9 mouse cellular contexts compared by ENCODE assay signal in genomic region chr10:70165877-70166276, GRCm38 (mm10). TPM values are rescaled to one million over a fixed set of nuclear protein-coding genes. Genes with fewer than 3 reads are reported as not detected.
DNase-seq lines count a peak whose midpoint lies in the region; TF ChIP-seq lines count a peak whose summit lies in the region.
"Had no signal": no experiment of that assay in that cellular context is flagged by ENCODE, and none has a peak within 500 bp of the region (broad histone marks: within the 10 kb centered on the region; RNA-seq: fewer than 3 reads in every experiment).

No protein-coding gene starts in this region.

- H3K27ac ChIP-seq in testis, adult 2 months (ENCODE audit: control insufficient read depth, insufficient read depth, low read depth, low read length), result no peak overlapping the region
- H3K27ac ChIP-seq in embryonic facial prominence, embryonic 10.5 days (replicated peaks), result no peak overlapping the region

- no peaks in the 10 kb centered on the region for H3K27me3 ChIP-seq in testis, adult 2 months (ENCODE audit: control insufficient read depth, insufficient read depth, low read length)
- H3K27me3 ChIP-seq in embryonic facial prominence, embryonic 10.5 days (replicated peaks; ENCODE audit: low read depth, poor library complexity, severe bottlenecking), result no peaks in the 10 kb centered on the region
- H3K27me3 ChIP-seq: megakaryocyte, embryonic 14.5 days had no signal

- 79% methylated on average over 6 of the region's 6 CpGs for WGBS in embryonic facial prominence, embryonic 10.5 days

- H3K36me3 ChIP-seq in testis, adult 2 months (ENCODE audit: control insufficient read depth, insufficient read depth, low read length), result no peaks in the 10 kb centered on the region
- H3K36me3 ChIP-seq in embryonic facial prominence, embryonic 10.5 days (replicated peaks), result peaks cover 51% of the 10 kb centered on the region

- no peaks in the 10 kb centered on the region for H3K9me3 ChIP-seq in embryonic facial prominence, embryonic 10.5 days
- H3K9me3 ChIP-seq: megakaryocyte, embryonic 14.5 days had no signal

- DNase-seq in kidney, adult 9 months, result peak; percentile 43
- no peak for DNase-seq in kidney, adult 8-10 months
- no peak for DNase-seq in testis, postnatal 14 days (ENCODE audit: low spot score)
- DNase-seq in cerebellum, postnatal 14 days, result peak; percentile 71
- DNase-seq in telencephalon, adult 2 months (ENCODE audit: low read depth, low spot score), result peak; percentile 48
- DNase-seq in embryonic facial prominence, embryonic 10.5 days (ENCODE audit: low spot score), result no peak
- no peak for DNase-seq in adrenal gland, postnatal 10 days

- H3K4me3 ChIP-seq in testis, adult 2 months (ENCODE audit: control insufficient read depth, low read depth, low read length), result no peak overlapping the region
- H3K4me3 ChIP-seq in embryonic facial prominence, embryonic 10.5 days, result no peak overlapping the region
- H3K4me3 ChIP-seq: megakaryocyte, embryonic 14.5 days had no signal

- 0 out of 2 replicates have a peak, but pooled peaks cover 2% of the 10 kb centered on the region for H3K4me1 ChIP-seq in testis, adult 2 months (ENCODE audit: control insufficient read depth, insufficient read depth, low read length)
- peaks cover 28% of the 10 kb centered on the region for H3K4me1 ChIP-seq in embryonic facial prominence, embryonic 10.5 days

- 0 out of 2 replicates have a peak, but pooled peaks have one; percentile 17 for TF ChIP-seq CTCF in testis, adult 2 months (IDR thresholded peaks at IDR 0.05; ENCODE audit: control insufficient read depth, insufficient read depth, insufficient replicate concordance, low read depth, low read length)

- TF ChIP-seq POLR2A in testis, adult 2 months (IDR thresholded peaks at IDR 0.05; ENCODE audit: control insufficient read depth, low read depth, low read length), result no peak

RNA-seq across cellular contexts. Expression of gene Mrln, which starts 38.6 kb away (rescaled TPM):
- polyA plus RNA-seq in testis, adult 2 months (2012; rRNA removed), result 0.41 and 1.6 TPM in 2 replicates
- 2.1 and 2.6 TPM in 2 replicates for polyA plus RNA-seq in embryonic facial prominence, embryonic 10.5 days (2016; fragmentation: Nextera tagmentation; extraction: Ambion mirVana)
- 1 to 10 TPM; 2.8 to 9.8 TPM for total RNA-seq in adrenal gland, postnatal 10 days (2021)

Comparison
In these comparisons a context has a peak if more than half of its experiments do, and no peak if none do; other contexts are left out.
1. DNase-seq: peak in kidney, adult 9 months (single experiment), cerebellum, postnatal 14 days (2 of 2) and telencephalon, adult 2 months (single experiment); none in kidney, adult 8-10 months (0 of 2), testis, postnatal 14 days (single experiment), embryonic facial prominence, embryonic 10.5 days (single experiment) and adrenal gland, postnatal 10 days (single experiment).